Mouse (Mus musculus) gastrocnemius, postnatal 14 days (tissue): Measurements from ENCODE around the gene Snx29. TPM values are rescaled to one million over a fixed set of nuclear protein-coding genes. Genes with fewer than 3 reads are reported as not detected.

Experiments used
- DNase-seq: peaks from one replicate; pipeline ENCODE4 v3.0.0; 2021; ENCODE audit warnings: mixed read lengths
- intact Hi-C: fragments of 180-260 bp; cut with DNase I; formaldehyde crosslinking; loops from one replicate; pipeline ENCODE4 v1.15.1; 2025; ENCODE audit warnings: low total_unique reads
- total RNA-seq, 2 experiments: library from RNA; stranded (reverse); gene quantifications; 2 replicates each; pipeline ENCODE4 v1.2.3; 2021

Gene Snx29
- total RNA-seq, 2 experiments from 2014 or later = 8.4 to 9.5 TPM

DNA sequence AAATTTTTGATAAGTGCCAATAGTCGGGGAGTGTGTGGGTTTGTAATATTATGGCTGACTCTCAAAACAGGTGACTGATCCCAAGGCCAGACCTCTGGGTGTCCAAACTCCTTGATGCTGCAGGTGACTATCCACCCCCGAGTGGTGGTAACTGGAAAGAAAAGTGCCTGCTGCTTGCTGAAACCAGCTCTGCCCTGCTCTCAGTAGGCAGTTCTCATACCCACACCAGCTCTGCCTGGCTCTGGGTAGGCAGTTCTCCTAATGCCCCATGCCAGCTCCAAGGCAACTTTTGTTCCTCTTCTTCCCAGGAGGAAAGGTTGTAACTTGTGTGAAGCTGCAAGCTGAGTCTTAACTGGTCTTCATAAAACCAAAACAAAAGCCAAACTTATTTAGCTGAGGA, 321.7 kb downstream of the Snx29 start:
- DNase-seq = no peak
- intact Hi-C loops = no loop called here

DNA sequence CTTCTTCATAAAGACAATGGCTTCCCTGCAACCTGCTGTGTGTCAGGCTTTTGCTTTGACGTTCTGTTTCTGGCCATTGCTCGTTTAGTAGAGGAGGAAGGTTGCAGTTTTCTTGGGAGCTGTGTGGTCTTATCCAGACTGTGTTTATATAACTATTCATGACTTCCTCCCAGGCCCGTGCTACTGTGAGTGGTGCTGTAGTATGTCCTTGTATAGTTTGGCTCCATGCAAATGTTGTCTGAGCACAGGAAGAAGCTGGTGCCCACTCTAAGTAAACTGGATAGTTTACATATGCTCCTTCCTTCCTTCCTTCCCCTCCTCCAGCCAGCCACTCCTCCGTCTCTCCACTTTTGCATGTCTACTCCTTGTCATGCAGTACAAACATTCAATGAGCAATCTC, 323.0 kb downstream of the Snx29 start:
- DNase-seq = no peak
- intact Hi-C loops = no loop called here

DNA sequence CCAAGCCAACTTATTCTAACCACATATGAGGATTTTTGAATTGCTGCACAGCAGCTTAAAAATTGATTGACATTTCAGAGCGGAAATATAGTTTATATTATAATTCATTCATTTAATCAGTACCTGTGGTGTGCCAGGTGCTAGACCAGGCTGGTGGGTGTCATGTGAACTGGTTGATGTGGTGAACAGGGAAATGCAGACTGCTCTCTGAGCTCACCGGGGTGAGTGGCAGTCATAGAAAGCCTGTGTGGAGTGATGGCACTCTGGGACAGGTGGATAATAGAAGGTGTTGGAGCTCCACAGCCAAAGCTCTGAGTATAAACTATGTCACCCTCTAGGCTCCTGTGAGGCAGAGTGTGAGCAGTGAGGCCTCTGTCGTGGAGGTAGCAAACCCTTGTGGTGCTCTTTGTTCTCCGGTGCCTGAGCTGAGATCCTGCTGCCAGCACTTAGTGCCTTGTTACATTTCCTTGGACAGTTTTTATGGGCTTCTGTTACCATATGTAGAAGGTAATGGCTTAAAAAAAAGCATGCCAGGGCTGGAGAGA, 324.1 kb downstream of the Snx29 start:
- DNase-seq = no peak
- intact Hi-C loops = no loop called here

DNA sequence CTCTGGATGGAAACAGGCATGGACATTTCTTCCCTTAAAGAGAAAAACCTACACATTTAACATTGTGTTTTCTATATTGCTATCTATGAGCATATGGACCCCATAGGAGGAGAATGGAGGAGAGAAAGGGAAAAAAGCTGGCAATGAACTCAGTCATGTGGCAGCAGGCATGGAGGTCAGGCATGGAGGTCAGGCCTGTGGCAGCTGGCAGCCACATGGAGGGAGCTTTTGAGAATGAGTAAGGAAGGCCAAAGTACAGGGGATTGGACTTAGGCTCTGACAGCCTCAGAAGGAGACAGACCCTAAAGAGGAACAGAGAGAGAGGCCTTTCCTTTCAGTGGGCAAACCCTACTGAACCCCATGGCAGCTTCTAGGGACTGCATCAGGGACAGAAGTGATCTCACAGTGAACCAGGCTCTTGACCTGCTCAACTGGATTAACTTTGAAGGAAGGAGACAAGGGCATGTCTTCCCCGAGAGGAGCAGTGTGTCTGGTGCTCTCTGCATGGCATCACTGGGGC, 325.5 kb downstream of the Snx29 start:
- no peak for DNase-seq
- intact Hi-C loops = no loop called here

DNA sequence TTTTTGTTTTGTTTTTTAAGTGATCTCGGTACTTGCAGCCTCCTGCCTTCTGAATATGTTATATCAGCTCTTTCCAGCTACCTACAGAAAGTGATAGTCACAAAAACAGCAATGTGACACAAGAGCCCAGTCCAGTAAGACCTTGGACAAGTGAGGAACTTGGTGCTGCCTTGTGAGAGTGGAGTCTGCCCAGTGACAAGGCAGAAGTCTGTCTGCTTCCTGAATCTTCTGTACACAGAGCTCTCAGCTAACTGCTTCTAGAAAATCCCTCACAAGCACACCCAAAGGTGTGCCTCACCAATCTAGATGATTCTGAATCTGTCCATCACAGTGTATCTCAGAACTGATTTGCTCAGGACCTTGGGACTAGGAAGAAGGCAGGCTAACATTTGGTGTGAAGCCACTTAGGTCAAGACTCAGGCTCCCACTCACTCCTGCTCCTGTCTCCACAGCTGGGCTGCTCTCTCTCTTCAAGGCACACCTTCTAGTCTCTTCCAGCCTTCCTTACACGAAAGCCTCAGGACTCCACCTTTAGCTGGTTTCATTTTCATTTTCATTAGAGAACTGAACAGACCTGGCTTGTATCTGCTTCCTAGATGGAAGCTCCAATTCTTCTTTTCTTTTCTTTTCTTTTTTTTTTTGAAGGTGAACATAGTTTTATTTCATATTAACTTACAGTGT, 330.1 kb downstream of the Snx29 start:
- intact Hi-C loops = no loop called here
- no peak for DNase-seq

DNA sequence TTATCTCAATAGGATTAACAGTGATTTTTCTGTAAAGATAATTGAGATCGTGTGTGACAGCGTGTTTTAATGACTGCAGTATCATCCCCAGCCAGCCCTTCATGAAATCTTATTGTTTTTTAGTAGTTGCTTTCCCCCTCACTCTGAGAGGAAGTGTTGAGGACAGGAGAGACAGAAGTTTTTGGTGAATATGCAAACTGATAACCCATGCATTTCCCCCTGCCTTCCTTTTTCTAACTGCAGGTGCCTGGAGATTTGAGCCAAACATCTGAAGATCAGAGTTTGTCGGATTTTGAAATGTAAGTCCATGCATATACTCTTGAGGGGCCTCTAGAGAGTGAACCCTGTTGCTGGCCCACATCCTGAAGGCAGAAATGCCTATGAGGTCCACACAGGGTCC, 333.2 kb downstream of the Snx29 start:
- intact Hi-C loops = no loop called here
- DNase-seq = no peak

DNA sequence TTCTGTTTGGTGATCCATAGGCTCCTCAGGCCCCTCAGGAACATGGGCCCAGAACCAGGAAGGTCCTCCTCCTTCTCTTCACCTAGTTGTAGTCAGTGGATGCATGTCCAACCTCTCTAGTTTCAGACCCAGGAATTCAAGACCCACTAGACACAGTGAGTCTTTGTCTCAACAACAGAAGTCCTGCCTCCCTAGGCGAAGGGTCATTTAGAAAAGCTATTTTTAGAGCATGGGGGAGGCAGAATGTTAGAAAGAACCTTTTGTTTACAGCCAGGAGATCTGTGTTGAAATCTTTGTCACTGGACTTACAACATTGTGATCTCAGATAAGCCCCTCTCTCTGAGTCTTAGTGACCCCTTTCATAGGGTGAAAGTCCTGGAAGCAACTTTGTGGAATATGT, 334.4 kb downstream of the Snx29 start:
- intact Hi-C loops = no loop called here
- DNase-seq = no peak

DNA sequence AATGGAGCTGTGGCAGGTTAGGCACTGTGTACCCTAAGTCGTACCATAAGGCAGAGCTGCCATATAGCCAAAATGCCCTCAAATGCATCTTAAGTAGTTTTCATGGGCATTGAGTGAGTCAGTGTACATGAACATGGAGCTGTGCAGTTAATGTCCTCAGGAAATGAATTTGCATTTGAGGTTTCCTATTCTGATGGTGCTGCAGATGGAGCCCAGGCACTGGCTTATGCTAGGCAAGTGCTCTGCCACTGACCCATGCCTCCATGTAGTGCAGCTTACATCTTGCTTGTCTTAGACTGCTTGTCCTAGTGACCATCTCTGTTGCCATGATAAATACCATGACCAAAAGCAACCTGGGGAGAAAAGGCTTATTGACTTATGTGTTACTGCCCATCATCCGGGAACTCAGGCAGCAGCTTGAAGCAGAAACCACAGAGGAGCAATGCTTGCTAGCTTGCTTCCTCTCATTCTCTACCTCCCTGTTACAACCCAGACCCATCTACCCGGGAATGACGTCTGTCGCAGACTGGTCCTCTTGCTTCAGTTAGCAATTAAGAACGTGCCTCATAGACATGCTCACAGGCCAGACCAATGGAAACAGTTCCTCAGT, 336.5 kb downstream of the Snx29 start:
- no peak for DNase-seq
- intact Hi-C loops = no loop called here

DNA sequence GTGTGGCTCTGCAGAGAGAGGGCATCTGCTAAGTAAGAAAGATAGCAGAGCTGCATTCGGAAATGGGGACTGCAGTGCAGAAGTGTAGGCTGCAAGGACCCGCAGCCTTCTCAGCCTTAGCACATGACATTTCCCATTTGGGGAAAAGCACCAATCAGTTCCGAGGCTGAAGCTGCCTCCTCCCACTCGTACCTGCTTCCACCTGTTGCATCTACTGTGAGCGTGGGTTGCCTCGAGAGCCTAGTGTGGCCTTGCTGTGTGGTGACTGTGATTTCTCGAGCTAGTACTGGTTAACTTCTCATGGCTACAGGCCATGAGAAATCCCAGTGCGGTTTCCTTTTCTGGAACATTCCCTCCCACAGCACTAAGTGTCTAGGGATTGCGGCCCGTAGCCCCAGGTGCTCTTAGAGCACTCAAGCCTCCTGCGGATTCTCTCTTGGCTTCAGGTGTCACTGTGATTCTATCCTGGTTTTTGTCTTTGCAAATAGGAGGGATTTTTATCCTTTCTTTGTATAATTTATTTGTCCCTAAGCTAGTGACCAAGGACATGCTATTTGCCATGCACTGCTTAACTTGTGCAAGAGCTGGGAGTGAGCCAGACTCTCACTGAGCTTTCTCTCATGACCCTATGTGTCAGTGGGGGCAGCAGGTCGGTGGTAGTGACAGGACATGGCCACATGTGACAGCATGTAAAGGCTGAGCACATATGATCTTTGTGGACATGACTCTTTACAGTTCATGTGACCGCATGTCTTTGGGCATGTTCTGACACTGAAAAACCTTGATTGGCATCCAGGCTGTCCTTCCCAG, 342.4 kb downstream of the Snx29 start:
- intact Hi-C loops = no loop called here
- no peak for DNase-seq

DNA sequence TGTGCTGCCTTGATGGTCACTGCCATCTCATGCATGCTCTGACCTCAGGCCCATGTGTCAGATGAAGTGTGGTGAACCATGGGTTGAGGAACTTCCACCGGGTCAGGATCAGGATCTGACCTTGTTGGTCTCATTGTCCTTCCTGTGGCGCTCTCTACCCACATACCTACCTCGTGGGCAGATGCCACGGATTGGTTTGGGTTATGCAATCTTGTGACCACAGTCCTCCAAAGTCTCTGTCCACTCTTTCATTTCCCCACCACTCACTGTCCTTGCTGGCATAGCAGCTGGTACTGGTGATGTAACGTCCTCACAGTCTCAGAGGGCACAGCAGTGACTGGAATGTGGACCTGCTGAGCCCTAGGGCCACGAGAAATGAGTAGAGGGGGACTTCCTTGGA, 343.2 kb downstream of the Snx29 start:
- no peak for DNase-seq
- intact Hi-C loops = no loop called here

DNA sequence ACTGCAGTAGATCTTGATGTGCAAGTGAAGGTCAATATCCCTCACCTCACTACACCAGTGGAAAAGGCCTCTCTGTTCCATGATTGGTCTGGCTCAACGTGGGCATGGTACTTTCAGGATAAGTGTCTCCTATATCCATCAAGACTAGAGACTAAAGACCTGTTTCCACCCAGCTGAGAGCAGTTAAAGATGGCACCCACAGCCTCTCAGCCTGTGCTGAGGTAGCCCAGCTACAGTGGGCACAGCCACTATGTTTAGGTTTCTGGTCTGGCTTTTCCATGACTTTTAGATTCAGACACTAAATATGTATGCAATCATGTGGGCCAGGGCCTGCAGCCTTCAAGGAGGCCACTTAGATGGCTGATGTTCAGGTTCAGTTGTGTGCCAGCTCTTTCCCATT, 345.7 kb downstream of the Snx29 start:
- no peak for DNase-seq
- intact Hi-C loops = no loop called here

DNA sequence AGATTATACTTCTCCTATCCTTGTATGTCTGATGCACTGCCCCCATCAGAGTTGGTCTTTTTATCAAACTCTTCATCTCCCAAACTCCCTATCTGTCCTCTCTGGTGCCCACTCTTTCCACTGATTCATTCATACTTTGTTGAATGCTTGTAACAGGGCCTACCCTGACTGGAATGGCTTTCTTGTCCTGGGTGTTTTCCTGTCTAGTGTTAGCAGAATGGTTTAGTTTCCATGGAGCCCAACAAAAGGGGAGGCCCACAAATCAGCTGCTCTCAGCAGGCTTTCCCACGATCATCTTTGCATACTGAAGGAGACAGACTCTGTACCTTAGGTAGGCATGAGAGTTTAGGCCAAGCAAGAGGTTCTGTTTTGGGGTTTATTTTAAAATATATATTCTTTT, 346.2 kb downstream of the Snx29 start:
- intact Hi-C loops = no loop called here
- DNase-seq = no peak

DNA sequence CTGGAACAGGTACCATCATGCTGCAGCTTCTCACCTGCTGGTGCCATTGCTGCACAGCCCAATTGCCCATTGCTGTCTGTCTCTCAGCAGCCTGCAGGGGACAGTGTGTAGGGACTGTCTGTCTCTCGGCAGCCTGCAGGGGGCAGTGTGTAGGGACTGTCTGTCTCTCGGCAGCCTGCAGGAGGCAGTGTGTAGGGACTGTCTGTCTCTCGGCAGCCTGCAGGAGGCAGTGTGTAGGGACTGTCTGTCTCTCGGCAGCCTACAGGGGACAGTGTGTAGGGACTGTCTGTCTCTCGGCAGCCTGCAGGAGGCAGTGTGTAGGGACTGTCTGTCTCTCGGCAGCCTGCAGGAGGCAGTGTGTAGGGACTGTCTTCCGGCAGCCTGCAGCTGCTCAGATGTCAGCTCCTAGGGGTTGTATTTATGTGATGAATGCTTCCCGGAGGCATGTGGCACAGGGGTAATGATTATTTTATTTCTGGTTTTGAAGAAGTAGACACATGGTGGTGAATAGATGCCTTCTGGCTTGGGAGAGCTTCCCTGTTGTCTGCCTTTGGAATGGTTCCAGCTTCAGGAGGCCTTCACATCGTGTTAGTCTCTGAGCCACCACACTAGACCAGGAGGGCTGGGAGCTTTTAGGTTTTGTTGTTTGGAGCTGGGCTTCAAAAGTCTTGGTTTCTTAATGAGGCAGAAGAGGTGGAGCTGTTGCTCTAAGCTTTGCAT, 347.7 kb downstream of the Snx29 start:
- intact Hi-C loops = no loop called here
- DNase-seq = peak; percentile 24

DNA sequence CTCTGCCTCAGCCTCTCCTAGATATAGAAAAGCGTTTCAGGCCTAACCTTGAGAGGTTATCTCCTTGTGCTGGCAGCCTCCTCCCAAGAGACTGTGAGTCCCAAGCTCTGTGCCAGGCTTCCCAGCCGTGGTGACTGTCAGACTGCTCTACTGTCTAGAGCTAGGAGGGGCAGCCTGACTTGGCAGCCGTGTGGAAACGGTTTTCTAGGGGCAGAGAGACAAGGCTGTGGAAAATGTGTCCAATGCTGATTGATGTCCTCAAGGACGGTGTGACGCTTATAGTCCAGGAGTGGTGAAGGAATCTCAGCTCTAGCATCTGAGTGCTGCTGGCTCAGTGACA, 348.2 kb downstream of the Snx29 start:
- DNase-seq = no peak
- intact Hi-C loops = no loop called here

DNA sequence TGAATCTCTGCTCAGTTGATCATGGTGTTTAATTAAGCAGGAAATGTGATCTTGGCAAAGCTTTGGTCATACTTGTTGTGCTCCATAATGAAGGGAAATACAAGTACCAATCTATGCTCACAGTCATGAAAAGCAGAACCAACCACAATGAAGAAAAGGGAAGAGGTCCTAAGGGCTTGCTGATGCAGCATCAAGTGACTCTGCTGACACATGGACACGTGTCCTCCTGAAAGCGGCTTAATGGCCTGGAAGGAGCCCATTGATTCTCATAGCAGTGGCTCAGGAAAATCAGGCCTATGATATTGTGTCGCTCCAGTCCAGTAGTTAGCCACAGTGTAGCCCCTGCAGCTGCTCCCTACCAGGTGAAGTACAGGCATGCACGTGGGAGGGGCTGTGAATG, 353.3 kb downstream of the Snx29 start:
- DNase-seq = no peak
- intact Hi-C loops = no loop called here

DNA sequence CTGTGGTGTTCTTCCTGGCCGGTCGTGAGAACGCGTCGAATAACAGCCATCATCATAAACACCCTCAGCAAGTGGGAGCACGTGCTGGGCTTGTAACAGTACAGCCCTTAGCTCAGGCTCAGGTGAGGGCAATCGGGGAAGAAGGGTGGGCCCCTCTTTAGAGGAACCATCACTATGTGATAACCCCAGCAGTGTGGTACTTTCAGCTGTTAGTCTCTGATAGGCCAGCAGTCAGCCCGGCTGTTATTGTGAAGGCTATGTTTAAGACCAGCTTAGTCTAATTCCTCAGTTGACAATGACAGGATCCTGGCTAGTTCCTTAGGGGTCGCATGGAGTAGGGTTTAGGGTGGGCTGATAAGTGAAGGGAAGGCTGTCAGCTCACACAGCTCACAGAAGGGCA, 362.6 kb downstream of the Snx29 start:
- intact Hi-C loops = no loop called here
- DNase-seq = no peak

DNA sequence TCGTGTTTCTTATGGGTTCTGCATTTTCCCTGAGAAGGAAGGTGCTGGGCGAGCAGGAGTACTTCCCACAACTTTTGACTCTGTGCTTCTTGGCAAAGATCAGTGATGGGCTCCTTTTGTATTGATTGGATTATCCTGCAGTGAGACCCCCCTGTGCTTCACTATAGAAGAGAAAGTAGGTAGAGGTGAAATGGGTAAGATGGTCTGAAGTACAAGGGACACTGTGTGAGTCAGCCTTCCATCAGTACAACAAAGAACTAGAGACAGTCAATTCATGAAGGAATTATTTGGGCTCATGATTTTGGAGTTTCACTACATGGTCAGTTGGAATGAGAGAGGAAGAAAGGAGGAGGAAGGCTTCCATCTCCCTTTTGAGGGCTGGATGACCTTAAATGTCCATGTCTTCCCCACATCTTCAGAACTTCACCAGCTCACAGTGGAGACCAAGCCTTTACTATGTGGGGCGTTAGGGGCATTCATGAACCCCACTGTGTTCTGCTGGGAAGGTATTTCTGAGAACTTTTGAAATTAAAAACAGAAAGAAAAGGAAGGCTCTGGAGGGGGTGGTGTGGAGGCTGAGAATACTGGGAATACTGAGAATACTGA, 363.1 kb downstream of the Snx29 start:
- intact Hi-C loops = no loop called here
- no peak for DNase-seq

DNA sequence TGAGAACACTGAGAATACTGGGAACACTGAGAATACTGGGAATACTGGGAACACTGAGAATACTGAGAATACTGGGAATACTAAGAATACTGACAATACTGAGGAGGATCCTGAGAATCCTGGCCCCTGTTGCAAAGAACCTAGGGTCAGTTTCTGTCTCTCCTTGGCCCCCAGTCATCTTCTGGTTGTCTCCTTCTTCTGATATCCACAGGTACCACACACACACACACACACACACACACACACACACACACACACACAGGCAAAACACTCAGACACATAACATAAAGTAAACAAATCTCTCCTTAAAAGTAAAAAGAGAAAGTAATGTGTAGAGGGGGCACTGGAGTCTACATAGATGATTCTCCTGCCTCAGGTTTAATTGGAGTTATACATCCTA, 365.1 kb downstream of the Snx29 start:
- no peak for DNase-seq
- intact Hi-C loops = no loop called here

DNA sequence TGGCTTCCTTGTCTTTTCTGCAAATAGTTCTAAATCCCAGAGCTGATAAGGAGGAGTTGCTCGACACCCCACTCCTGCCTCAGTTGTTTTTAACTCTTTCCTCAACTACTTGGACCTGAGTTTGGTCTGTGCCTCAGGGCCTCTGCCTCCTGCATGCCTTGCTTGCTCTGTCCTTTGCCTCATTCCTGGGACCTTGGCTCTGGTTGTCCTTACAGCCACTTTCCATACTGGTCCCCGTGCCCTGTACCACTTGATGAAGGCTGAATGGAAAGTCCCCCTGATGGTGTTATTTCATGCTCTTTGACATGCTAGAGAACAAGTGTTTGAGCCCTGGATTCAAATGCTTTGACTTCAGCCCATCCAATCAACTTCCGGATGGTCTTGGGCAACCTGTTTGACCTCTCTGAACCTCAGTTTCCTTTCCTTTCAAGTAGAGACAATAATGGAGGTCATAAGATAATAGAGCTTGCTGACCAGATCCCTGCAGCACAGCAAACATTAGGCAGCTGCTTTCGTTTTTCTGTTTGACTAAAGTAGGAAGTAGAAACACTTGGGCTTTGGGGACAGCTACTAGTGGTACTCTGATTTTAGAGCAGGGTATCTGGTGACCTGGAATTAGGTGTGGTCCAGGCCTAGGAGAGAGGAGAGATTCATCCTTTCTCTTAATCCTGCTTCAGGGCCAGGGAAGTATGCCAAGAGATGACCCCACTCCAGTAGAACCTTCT, 365.7 kb downstream of the Snx29 start:
- intact Hi-C loops = no loop called here
- DNase-seq = no peak
